Mouse (Mus musculus) E14TG2a.4 (cell line): ENCODE measurements at regions not wholly inside any gene's neighbourhood (a gene's known extent, or its start where the extent isn't known, plus 50 kb on each side); places are given as distances from the start of the nearest gene placed in this dataset.
A peak's percentile ranks its signal among the peaks of the same experiment; 100 is the strongest.

Source experiments
- H3K27me3 ChIP-seq: 2 replicates; pipeline ENCODE4 v1.6.1; 2014; ENCODE audit warnings: low read length, control low read depth; ENCODE audit not compliant: insufficient read depth
- H3K36me3 ChIP-seq: 2 replicates; pipeline ENCODE4 v1.6.1; 2014; ENCODE audit warnings: low read length, control low read depth; ENCODE audit not compliant: insufficient read depth
- H3K4me1 ChIP-seq: replicated peaks from 2 replicates; pipeline ENCODE4 v1.6.1; 2014; ENCODE audit warnings: low read depth, low read length, control low read depth
- H3K4me3 ChIP-seq: replicated peaks from 2 replicates; pipeline ENCODE4 v1.5.1; 2014; ENCODE audit warnings: mild to moderate bottlenecking, low read length
- H3K9me3 ChIP-seq: 2 replicates; pipeline ENCODE4 v1.6.1; 2014; ENCODE audit warnings: low read length, control low read depth
- CTCF ChIP-seq: conservative IDR thresholded peaks from 2 replicates; pipeline ENCODE4 v1.5.1; 2014; ENCODE audit warnings: low read length
- NANOG ChIP-seq: IDR thresholded peaks from 2 replicates; pipeline ENCODE4 v1.6.1; 2014; ENCODE audit warnings: borderline replicate concordance, low read length, mixed read lengths
- POU5F1 ChIP-seq: IDR thresholded peaks from 2 replicates; pipeline ENCODE4 v1.6.1; 2014; ENCODE audit warnings: low read length, borderline replicate concordance

DNA sequence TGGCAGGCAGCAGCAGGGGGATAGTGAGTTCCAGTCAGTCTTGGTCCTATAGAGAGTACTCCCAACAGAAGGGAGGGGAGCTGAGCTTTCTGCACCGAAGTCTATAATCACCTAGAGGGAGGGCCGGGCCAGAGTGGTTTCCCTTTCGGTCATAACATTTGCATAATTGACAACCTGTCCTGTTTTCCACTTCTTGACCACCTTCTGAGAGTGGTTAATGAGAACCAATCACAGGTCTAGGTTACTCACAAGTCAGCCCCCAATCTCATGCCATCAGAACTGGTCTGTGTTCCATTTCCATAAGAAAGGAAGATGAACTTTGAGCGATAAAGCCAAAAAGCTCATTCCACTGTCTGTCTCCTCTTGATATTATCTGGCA is 611.9 kb downstream of the Zfp706 start:
- no peak for TF ChIP-seq POU5F1
- H3K27me3 ChIP-seq = no peaks in the 10 kb centered on the region
- H3K4me1 ChIP-seq = peaks cover 5% of the 10 kb centered on the region
- no peaks in the 10 kb centered on the region for H3K9me3 ChIP-seq
- H3K4me3 ChIP-seq = no peak overlapping the region
- H3K36me3 ChIP-seq = no peaks in the 10 kb centered on the region

DNA sequence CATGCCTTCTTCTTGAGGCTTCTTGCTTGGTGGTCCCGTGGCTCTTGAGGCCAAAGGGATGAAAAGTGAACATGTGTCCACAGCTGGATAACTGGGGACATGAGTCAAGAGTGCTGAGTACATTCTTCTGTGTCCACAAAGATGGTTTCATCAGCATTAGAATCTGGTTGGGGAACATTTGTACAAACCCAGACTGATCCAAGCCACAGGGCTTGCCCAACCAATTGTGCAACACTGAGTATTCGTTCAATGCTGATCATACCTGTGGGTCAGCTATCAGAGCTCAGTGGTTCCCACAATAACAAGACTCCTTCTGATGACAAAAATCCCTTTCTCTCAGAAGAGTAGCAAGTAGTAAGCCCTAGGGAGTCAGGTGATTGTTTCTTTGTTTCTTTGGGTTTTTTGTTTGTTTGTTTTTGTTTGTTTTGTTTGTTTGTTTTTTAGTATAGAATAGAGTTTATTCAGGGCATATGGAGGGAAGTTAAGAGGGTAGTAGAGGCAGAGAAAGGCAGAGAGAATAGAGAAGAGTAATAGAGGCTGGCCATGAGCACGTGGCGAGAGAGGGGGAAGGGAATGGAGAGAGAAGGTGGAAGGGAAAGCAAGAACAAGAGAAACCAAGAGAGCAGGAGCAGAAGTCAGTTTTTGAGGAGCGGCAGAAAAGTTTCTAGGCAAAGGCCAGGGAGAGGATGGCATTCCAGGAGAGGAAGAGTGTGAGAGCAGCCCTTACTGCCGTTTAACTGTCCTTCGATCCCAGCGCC is 612.5 kb downstream of the Zfp706 start:
- Histone ChIP-seq H3K27me3 (no peaks in the 10 kb centered on the region), H3K4me3 (no peak overlapping the region), H3K36me3 (no peaks in the 10 kb centered on the region), H3K9me3 (no peaks in the 10 kb centered on the region), H3K4me1 (no peaks in the 10 kb centered on the region)
- TF ChIP-seq POU5F1 (no peak), CTCF (no peak), NANOG (no peak)

DNA sequence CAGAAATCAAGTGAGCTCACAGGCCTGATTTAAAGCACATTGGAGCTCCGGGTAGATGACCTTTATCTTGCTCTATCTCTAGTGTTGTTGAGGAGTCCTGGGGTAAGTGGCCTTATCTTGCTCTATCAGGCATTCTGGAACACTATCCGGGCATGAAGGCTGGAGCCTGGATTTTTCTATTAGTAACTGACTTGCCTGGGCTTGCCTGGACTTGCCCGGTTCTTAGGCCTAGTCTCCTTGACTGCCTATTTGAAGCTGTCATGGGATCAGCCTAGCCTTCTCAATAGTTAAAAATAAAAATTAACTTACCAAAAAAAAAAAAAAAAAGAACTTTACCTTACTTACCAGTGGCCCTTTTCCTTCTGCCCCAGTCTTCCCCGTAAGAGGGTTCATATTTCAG is 617.8 kb downstream of the Zfp706 start:
- TF ChIP-seq POU5F1 (no peak), CTCF (no peak)
- no peaks in the 10 kb centered on the region for H3K4me1 ChIP-seq
- H3K4me3 ChIP-seq = no peak overlapping the region
- no peaks in the 10 kb centered on the region for H3K9me3 ChIP-seq
- no peaks in the 10 kb centered on the region for H3K27me3 ChIP-seq
- H3K36me3 ChIP-seq = no peaks in the 10 kb centered on the region

DNA sequence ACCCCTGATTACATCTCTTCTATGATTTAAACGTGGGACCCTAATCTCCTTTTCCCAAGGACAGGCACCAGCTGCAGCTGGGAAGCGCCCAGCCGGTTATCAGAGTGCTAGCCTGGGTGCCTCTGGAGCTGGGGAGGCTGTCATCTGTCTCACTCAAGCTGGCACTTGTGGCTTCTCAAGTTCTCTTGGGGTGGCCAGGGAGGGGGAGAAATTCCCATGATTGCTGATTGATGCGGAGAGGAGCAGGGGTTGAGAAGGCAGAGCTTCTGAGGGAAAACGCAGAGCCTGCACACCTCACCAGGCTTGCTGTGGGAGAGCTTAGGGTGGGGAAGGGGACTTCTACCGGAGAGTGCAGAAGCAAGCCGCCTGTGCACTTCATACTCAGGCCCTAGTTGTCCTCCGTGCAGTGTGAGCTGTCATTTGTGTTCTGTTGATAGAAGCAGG is 626.3 kb downstream of the Zfp706 start:
- peaks cover 12% of the 10 kb centered on the region for H3K4me1 ChIP-seq
- H3K27me3 ChIP-seq = peaks cover 6% of the 10 kb centered on the region; the same call in 1 of the 2 replicates
- TF ChIP-seq CTCF = no peak
- no peak for TF ChIP-seq POU5F1
- TF ChIP-seq NANOG = no peak
- peaks cover 4% of the 10 kb centered on the region for H3K9me3 ChIP-seq
- H3K4me3 ChIP-seq = no peak overlapping the region
- no peaks in the 10 kb centered on the region for H3K36me3 ChIP-seq

DNA sequence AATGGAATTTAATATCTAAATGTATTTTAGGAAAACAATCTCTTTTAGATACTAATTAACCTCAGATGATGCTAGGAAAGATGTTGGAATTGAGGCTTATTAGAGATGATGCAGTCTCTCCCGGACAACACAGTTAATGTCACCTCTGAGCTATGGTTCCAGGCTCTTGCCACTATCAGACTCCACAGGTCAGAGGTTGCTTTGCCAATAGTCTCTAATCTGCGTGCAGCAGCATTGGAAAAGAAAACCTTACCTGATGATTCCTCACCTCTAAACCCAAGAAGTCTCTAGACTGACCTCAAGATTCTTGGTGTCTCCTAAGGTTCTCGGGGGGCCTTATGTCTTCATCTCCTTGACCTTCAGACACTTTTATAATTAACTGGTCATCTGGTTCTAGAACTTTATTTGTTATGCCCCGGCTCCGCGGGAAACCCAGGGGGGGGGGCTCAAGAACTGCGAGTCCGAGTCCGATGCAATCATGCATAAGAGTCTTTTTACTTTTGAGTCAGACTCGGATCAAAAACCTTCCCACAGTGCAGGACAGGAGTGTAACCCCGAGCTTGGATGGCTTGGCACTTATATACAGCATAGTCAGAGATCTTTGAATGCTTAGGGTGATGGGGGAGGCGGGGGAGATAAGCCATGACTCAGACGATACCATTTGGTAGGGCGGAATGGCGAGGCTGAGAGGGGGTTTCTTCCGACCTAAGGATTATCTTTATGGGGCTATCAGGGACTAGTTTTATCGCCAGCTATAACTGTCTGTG is 626.9 kb downstream of the Zfp706 start:
- Histone ChIP-seq H3K9me3 (peaks cover 4% of the 10 kb centered on the region), H3K27me3 (peaks cover 6% of the 10 kb centered on the region; the same call in 1 of the 2 replicates), H3K4me3 (no peak overlapping the region), H3K36me3 (no peaks in the 10 kb centered on the region), H3K4me1 (peaks cover 18% of the 10 kb centered on the region)
- TF ChIP-seq CTCF (no peak), NANOG (no peak), POU5F1 (no peak)

DNA sequence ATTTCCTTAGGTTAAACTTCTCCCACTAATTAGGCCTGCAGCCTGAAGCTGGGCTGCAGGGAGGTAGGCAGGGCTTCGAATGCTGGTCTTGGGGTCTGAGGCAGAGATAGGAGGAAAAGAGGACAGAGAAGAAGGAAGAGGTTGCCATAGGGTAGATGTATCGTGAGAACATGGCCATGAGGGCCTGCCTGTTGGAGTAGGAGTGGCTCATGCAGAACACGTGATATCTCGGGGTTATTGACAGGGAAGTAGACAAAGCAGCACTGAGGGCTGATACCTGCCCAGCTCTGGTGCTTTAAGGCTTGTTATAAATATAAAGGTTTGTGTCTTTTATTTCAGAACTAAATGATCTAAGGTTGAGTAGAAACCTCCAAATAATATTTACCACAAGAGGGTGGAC is 628.9 kb downstream of the Zfp706 start:
- TF ChIP-seq NANOG = no peak
- no peak for TF ChIP-seq CTCF
- no peak for TF ChIP-seq POU5F1
- H3K4me3 ChIP-seq = no peak overlapping the region
- no peaks in the 10 kb centered on the region for H3K36me3 ChIP-seq
- H3K27me3 ChIP-seq = peaks cover 6% of the 10 kb centered on the region; the same call in 1 of the 2 replicates
- peaks cover 4% of the 10 kb centered on the region for H3K9me3 ChIP-seq
- H3K4me1 ChIP-seq = peaks cover 38% of the 10 kb centered on the region

DNA sequence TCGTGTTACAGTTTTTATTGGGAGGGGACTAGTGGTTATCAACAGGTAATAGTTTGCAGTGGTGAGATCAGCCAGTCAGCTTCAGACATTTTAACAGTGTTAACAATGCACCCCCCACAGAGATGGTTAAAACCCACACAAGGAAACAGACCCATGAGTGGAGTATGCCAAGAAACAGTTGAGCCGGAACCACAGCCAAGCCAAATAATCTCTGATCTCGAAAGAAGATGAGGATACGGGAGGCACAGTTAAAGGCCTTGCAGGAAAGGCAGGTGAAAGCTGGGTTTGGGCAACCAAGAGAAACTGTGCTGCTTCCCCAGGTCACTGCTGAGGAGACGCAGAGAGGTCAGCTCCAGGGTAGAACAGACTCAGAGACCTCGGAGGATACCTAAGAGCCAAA is 631.0 kb downstream of the Zfp706 start:
- TF ChIP-seq CTCF = no peak
- TF ChIP-seq NANOG = no peak
- TF ChIP-seq POU5F1 = no peak
- no peak overlapping the region for H3K4me3 ChIP-seq
- H3K36me3 ChIP-seq = no peaks in the 10 kb centered on the region
- peaks cover 50% of the 10 kb centered on the region for H3K4me1 ChIP-seq
- H3K27me3 ChIP-seq = peaks cover 3% of the 10 kb centered on the region; the same call in 1 of the 2 replicates
- peaks cover 4% of the 10 kb centered on the region for H3K9me3 ChIP-seq

DNA sequence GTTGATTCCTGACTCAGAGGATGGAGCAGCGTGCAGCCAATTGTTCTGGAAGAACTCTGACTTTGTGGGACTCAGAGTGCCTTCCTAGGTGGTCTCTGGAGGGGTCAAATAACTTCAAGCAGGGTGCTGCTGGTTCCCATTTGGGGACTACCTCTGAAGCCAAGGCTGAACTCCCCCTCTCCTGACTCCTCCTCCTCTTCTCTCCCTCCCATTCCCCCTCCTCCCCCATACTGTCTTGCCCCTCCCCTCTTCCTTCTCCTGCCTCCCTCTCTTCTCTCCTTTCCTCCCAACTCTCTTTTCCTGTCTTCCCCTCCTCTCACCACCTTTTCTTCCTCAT is 632.1 kb downstream of the Zfp706 start:
- peaks cover 55% of the 10 kb centered on the region for H3K4me1 ChIP-seq
- peaks cover 4% of the 10 kb centered on the region for H3K9me3 ChIP-seq
- H3K36me3 ChIP-seq = no peaks in the 10 kb centered on the region
- TF ChIP-seq CTCF (no peak), POU5F1 (no peak), NANOG (peak; percentile 57; the same call in 1 of the 2 replicates)
- peak overlapping the region; percentile 73 for H3K4me3 ChIP-seq
- peaks cover 3% of the 10 kb centered on the region; the same call in 1 of the 2 replicates for H3K27me3 ChIP-seq
